Mouse (Mus musculus) urinary bladder, postnatal 14 days (tissue): ENCODE measurements around the gene Ube3b.

Experiments used
- DNase-seq: peaks from one replicate; pipeline ENCODE4 v3.0.0; 2021; ENCODE audit warnings: low spot score

The Ube3b gene

GRCm38 (mm10) chr5:114373581-114373980 is 6.8 kb upstream of the Ube3b start:
- no peak for DNase-seq

GRCm38 (mm10) chr5:114374409-114375213 is 5.8 kb upstream of the Ube3b start:
- no peak for DNase-seq

- no peak for DNase-seq
Observed at GRCm38 (mm10) chr5:114378177-114378920, 2.1 kb upstream of the Ube3b start.

GRCm38 (mm10) chr5:114378936-114379335 is 1.5 kb upstream of the Ube3b start:
- no peak for DNase-seq

- no peak for DNase-seq
Observed at GRCm38 (mm10) chr5:114379763-114380162, 644 bp upstream of the Ube3b start.

GRCm38 (mm10) chr5:114381013-114381351 is 575 bp downstream of the Ube3b start:
- DNase-seq: no peak

- DNase-seq: peak; percentile 50
Observed at GRCm38 (mm10) chr5:114383184-114383904, 2.9 kb downstream of the Ube3b start.

GRCm38 (mm10) chr5:114384448-114384847 is 4.0 kb downstream of the Ube3b start:
- DNase-seq: no peak

GRCm38 (mm10) chr5:114393169-114393568 is 12.8 kb downstream of the Ube3b start:
- no peak for DNase-seq

- no peak for DNase-seq
Observed at GRCm38 (mm10) chr5:114406592-114406991, 26.2 kb downstream of the Ube3b start.

- no peak for DNase-seq
Observed at GRCm38 (mm10) chr5:114407269-114407668, 26.9 kb downstream of the Ube3b start.

- no peak for DNase-seq
Observed at GRCm38 (mm10) chr5:114407810-114408209, 27.4 kb downstream of the Ube3b start.

GRCm38 (mm10) chr5:114408846-114409245 is 28.4 kb downstream of the Ube3b start:
- DNase-seq: no peak

- no peak for DNase-seq
Observed at GRCm38 (mm10) chr5:114410429-114410828, 30.0 kb downstream of the Ube3b start.

- no peak for DNase-seq
Observed at GRCm38 (mm10) chr5:114412361-114412998, 32.1 kb downstream of the Ube3b start.

GRCm38 (mm10) chr5:114413067-114413735 is 32.8 kb downstream of the Ube3b start:
- DNase-seq: peak; percentile 23

GRCm38 (mm10) chr5:114415606-114416005 is 35.2 kb downstream of the Ube3b start:
- no peak for DNase-seq

GRCm38 (mm10) chr5:114416855-114417254 is 36.4 kb downstream of the Ube3b start:
- DNase-seq: no peak

- no peak for DNase-seq
Observed at GRCm38 (mm10) chr5:114418541-114418940, 38.1 kb downstream of the Ube3b start.

GRCm38 (mm10) chr5:114421561-114422298 is 41.3 kb downstream of the Ube3b start:
- no peak for DNase-seq

GRCm38 (mm10) chr5:114422591-114422990 is 42.2 kb downstream of the Ube3b start:
- DNase-seq: no peak
